Mouse (Mus musculus): ENCODE results near the gene Leng8. TPM values are rescaled to one million over a fixed set of nuclear protein-coding genes. Genes with fewer than 3 reads are reported as not detected.

The Leng8 gene
- 549 and 715 TPM in 2 replicates for polyA plus RNA-seq (2012; rRNA removed; ENCODE audit: low replicate concordance)

DNA sequence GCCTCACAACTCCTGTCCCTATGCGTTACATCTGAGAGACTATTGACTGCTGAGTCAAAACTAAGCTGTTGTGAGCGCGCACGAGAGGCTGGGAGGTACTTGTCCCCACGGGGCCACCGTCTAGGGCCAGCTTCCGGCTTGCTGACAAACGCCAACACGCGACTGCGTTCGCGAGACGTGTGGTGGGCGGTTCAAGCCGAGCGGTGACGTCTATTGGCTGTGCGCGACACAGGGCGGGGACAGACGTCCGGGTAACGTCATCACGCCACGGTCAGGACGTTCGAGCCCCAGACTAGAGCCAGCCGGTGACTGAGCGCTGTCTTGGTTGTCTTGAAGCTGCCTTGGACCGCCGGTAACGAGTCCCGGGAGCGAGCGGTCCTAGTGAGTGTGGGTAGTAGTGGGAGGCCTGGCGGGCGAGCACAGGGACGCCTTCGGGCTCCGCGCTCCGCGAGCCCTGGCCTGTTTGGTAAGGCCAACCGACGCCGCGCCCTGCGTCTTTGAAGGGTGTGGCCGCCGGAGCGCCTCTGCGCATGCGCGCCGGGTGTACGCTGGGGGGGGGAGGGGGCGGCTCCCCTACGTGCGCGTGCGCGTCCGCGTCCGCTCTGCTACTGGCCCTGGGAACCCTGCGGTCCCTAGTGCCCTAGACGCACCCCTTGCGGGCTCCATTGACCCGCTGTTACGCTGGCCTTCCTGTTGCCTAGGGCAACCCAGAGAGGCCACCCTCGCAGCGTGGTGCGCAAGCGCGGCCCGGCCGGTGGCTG is at the start of gene Leng8:
Gene Leng8 (plus strand): TSS at position 269 of the 761 bp plus-strand sequence.

DNA sequence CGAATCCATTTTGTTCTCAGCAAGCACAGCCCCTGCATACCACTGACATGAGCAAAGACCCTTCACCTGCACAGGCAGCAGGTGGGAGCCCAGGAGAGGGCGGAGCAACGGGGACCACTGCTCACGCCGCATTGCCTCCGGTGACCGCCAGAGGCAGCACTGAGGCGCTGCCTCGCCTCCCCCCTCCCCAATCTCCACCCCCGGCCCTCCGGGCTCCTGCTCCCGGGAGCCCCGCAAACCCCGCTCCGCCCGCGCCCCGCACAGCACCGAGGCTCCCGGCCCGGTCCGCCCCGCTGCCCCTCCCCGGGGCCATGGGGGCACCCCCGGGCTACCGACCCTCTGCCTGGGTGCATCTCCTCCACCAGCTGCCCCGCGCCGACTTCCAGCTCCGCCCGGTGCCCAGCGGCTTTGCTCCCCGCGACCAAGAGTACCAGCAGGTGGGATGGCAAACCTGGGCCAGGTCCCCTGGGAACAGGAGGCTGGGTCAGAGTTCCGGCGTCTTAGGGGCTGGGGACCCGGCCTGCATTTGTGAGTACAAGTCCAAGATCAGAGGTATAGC is 17.4 kb upstream of the Leng8 start, which contains the start of gene Ttyh1:
Gene Ttyh1 (plus strand): TSS at position 65 of the 559 bp plus-strand sequence.

DNA sequence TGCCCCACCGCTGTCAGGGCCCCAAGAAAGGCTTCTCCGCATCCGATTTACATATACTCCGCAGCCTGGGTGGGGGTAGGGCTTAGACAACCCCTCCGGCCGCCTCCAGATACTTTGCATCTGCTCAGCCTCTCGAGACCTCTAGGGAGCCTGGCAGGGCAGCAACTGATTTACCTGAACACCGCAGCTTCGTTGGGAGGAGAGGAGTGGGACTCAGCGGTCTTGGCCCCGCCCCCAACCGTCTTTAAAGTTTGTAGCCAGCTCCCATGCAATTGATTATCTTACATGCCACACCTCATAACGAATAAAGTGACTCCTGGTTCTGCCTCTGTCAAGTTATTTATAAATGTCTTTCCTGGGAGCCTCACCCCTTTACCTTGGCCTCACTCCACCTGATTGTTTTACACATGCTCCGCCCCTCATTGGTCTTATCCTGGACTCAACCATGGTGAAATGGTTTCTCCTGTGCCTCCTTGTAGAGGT is 13.3 kb downstream of the Leng8 start, which contains the start of gene Leng9:
Gene Leng9 (minus strand): TSS at position 316 of the 483 bp plus-strand sequence.

DNA sequence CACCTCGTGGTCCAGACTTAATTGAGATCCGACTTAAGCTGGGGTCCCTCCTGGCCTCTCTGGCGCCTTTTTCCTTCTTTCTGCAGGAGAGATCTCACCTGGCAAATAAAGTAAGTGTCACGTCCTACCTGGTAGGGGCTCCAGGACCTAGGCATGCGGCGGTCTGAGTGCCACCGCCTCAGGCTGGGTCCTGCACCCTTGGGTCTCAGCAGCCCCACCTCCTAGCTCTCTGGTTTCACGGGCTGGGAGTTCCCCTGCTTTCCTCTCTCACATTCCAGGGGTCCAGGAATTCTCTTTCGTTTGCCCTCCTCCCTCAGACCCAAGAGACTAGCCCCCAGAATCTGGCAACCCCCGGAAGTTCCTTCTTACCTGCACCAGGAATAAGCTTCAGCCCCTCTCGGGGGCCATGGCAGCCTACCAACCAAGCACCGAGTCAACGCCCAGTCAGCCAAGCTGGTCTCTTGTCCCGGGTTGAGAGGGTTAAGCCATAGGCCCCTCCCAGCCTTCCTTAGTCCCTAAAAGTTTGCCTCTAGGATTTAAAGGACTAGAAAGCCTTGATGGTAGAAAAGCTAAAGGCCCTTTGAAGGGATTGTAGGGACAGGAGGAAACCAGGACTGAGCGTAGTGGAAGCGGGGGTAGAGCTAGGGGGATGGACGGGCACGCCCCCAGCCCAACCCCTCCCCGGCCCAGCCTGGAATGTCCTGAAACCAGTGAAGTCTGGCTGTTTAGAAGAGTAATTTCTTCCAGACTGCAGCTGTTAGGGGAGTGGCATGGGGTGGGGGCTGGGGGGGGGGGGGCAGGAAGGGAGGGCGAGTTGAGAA is 27.5 kb downstream of the Leng8 start, which contains the start of gene Cdc42ep5:
Gene Cdc42ep5 (minus strand): TSS at position 771 of the 821 bp plus-strand sequence.

Other genes starting within 250 kb of the Leng8 start
- 1.3 and 3.6 TPM in 2 replicates for gene Gm14548, start 238.9 kb upstream of the Leng8 start, polyA plus RNA-seq (2012; rRNA removed; ENCODE audit: low replicate concordance)
- 2.8 and 6.5 TPM in 2 replicates for gene Lilra6, start 221.5 kb upstream of the Leng8 start, polyA plus RNA-seq (2012; rRNA removed; ENCODE audit: low replicate concordance)
- gene Lair1, start 73.8 kb upstream of the Leng8 start, polyA plus RNA-seq (2012; rRNA removed; ENCODE audit: low replicate concordance): 3.9 and 11.6 TPM in 2 replicates
- gene Ttyh1, start 17.6 kb upstream of the Leng8 start, polyA plus RNA-seq (2012; rRNA removed; ENCODE audit: low replicate concordance): 6.1 and 12.7 TPM in 2 replicates
- 6.5 and 13.3 TPM in 2 replicates for gene Leng9, start 13.3 kb downstream of the Leng8 start, polyA plus RNA-seq (2012; rRNA removed; ENCODE audit: low replicate concordance)
- gene Cdc42ep5, start 27.8 kb downstream of the Leng8 start, polyA plus RNA-seq (2012; rRNA removed; ENCODE audit: low replicate concordance): 38.8 and 101 TPM in 2 replicates
- 0.56 and 0.57 TPM in 2 replicates for gene Lilra5, start 100.7 kb downstream of the Leng8 start, polyA plus RNA-seq (2012; rRNA removed; ENCODE audit: low replicate concordance)
- 1.1 and 1.8 TPM in 2 replicates for gene Ncr1, start 200.7 kb downstream of the Leng8 start, polyA plus RNA-seq (2012; rRNA removed; ENCODE audit: low replicate concordance)

Measured in mammary gland, adult 2 months (tissue).